Mouse (Mus musculus) neural tube, embryonic 15.5 days (tissue): ENCODE measurements around the gene Zfpl1. TPM values are rescaled to one million over a fixed set of nuclear protein-coding genes. Genes with fewer than 3 reads are reported as not detected.
A peak's percentile ranks its signal among the peaks of the same experiment; 100 is the strongest.
"Not testable (repeated sequence)": the region's sequence is repeated elsewhere in the genome, so short reads cannot be mapped to it uniquely, and the experiment has no call there.

Source experiments
- ATAC-seq: fragments of 200-750 bp; cut with Nextera tagmentation; 2 replicates; pipeline ENCODE4 v1.8.0; 2017; ENCODE audit warnings: mild to moderate bottlenecking, moderate TSS enrichment, moderate library complexity; ENCODE audit not compliant: low FRiP score
- H3K27ac ChIP-seq: fragments of 300-500 bp; sonication (generic); replicated peaks from 2 replicates; pipeline ENCODE4 v1.5.1; 2015; ENCODE audit warnings: mild to moderate bottlenecking, inconsistent platforms
- H3K27me3 ChIP-seq: fragments of 300-500 bp; sonication (generic); replicated peaks from 2 replicates; pipeline ENCODE4 v1.6.1; 2015; ENCODE audit warnings: inconsistent platforms
- H3K36me3 ChIP-seq: fragments of 300-500 bp; sonication (generic); 2 replicates; pipeline ENCODE4 v1.6.1; 2015; ENCODE audit warnings: inconsistent platforms
- H3K4me1 ChIP-seq: fragments of 300-500 bp; sonication (generic); 2 replicates; pipeline ENCODE4 v1.6.1; 2015; ENCODE audit warnings: inconsistent platforms
- H3K4me2 ChIP-seq: fragments of 300-500 bp; sonication (generic); 2 replicates; pipeline ENCODE4 v1.6.1; 2015; ENCODE audit warnings: inconsistent platforms, mild to moderate bottlenecking, moderate library complexity
- H3K4me3 ChIP-seq: fragments of 300-500 bp; sonication (generic); replicated peaks from 2 replicates; pipeline ENCODE4 v1.5.1; 2015; ENCODE audit warnings: mild to moderate bottlenecking, inconsistent platforms
- H3K9ac ChIP-seq: fragments of 300-500 bp; sonication (generic); replicated peaks from 2 replicates; pipeline ENCODE4 v1.6.1; 2015; ENCODE audit warnings: mild to moderate bottlenecking, inconsistent platforms
- H3K9me3 ChIP-seq: fragments of 300-500 bp; sonication (generic); replicated peaks from 2 replicates; pipeline ENCODE4 v1.6.1; 2016; ENCODE audit warnings: inconsistent platforms
- WGBS: fragments of 180-500 bp; shearing (Covaris S2); methylation state at CpG from one replicate; pipeline ENCODE4 v1.1.7; 2015; ENCODE audit warnings: mixed read lengths; 5-methylcytosine and 5-hydroxymethylcytosine counted together
- polyA plus RNA-seq: library from polyadenylated mRNA; unstranded; fragments of >200 nt; fragmentation: Nextera tagmentation; extraction: Ambion mirVana; gene quantifications from 2 replicates; pipeline ENCODE4 v1.2.1, GENCODE M21; 2015

The Zfpl1 gene
- polyA plus RNA-seq, 1 experiment from 2014 or later: 78.4 TPM

DNA sequence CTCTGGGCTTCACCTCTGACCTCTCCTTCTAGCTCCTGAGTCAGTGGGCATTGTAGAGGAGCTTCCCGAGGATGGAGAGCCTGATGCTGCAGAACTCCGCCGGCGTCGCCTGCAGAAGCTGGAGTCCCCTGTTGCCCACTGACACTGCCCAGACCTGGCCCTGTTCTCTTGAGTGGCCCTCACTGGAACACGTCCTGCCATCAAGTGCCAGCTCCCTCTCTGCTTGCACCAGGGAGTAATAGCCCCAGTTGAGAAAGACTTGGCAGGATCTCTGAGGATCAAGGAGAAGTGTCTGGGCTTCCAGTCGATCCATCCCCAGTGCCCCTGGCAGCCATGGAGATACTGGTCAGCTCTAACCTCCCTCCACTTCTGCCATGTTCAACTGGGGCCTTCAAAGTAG, 32.2 kb downstream of the Zfpl1 start:
- Histone ChIP-seq H3K9me3 (no peaks in the 10 kb centered on the region), H3K4me1 (peaks cover 40% of the 10 kb centered on the region), H3K27ac (no peak overlapping the region), H3K36me3 (peaks cover 76% of the 10 kb centered on the region), H3K4me3 (no peak overlapping the region), H3K27me3 (no peaks in the 10 kb centered on the region), H3K4me2 (no peak overlapping the region), H3K9ac (no peak overlapping the region)
- 89% methylated on average over 7 of the region's 7 CpGs for WGBS
- ATAC-seq: no peak

DNA sequence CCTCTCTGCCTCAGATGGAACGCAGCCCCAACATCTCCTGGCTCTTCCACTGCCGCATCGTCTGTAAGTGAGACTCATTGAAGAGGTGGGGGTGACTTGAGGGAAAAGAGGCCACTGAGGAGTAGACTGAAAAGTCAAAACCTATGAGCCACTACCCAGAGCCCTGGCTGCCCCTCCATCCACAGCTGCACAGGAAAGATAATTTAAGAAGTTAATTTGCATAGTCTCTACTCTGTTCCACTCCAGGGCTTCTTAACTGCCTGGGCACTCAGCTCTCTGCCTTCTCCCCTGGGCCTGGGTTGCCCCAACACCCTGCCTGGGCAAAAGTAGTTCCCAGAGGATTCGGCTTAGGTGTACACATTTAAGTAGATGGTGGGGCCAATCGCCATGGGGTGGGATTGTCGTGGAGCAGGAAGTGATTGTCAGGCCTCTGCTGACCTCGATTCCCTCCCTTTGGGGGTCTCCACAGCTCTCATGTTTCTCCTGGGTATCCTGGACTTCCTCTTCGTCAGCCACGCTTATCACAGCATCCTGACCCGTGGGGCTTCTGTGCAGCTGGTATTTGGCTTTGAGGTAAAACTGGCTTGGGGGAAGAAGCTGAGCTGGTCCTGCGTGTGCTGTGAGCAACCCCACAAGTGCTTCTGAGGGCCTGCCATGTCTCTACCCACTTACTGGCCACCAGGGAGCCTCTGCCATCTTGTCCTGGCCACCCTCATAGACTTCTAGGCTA, 35.9 kb downstream of the Zfpl1 start:
- ATAC-seq: no peak
- no peaks in the 10 kb centered on the region for H3K9me3 ChIP-seq
- H3K4me1 ChIP-seq: peaks cover 40% of the 10 kb centered on the region
- WGBS: 93% methylated on average over 11 of the region's 11 CpGs
- H3K9ac ChIP-seq: no peak overlapping the region
- H3K4me2 ChIP-seq: no peak overlapping the region
- no peak overlapping the region for H3K27ac ChIP-seq
- no peaks in the 10 kb centered on the region for H3K27me3 ChIP-seq
- H3K36me3 ChIP-seq: peaks cover 57% of the 10 kb centered on the region
- peak overlapping the region; percentile 91; the same call in 1 of the 2 replicates for H3K4me3 ChIP-seq

- peaks cover 46% of the 10 kb centered on the region for H3K36me3 ChIP-seq
- no peak overlapping the region for H3K27ac ChIP-seq
Observed at GRCm38 (mm10) chr19:6047899-6048166, 36.9 kb downstream of the Zfpl1 start.

GRCm38 (mm10) chr19:6047154-6047898, 37.4 kb downstream of the Zfpl1 start:
- H3K27me3 ChIP-seq: no peaks in the 10 kb centered on the region
- no peaks in the 10 kb centered on the region for H3K9me3 ChIP-seq
- peaks cover 41% of the 10 kb centered on the region for H3K36me3 ChIP-seq
- peak overlapping the region; percentile 90 for H3K9ac ChIP-seq
- H3K4me2 ChIP-seq: peak overlapping the region; percentile 83
- H3K4me3 ChIP-seq: peak overlapping the region; percentile 91
- H3K27ac ChIP-seq: peak overlapping the region; percentile 100
- WGBS: 2% methylated on average over 43 of the region's 44 CpGs
- H3K4me1 ChIP-seq: peaks cover 33% of the 10 kb centered on the region
- ATAC-seq: peak; percentile 3; the same call in 1 of the 2 replicates

More at GRCm38 (mm10) chr19:6047899-6048166, 36.9 kb downstream of the Zfpl1 start:
- Histone ChIP-seq H3K9me3 (no peaks in the 10 kb centered on the region), H3K27me3 (no peaks in the 10 kb centered on the region), H3K4me2 (peak overlapping the region; percentile 83), H3K4me1 (peaks cover 36% of the 10 kb centered on the region), H3K9ac (peak overlapping the region; percentile 90), H3K4me3 (peak overlapping the region; percentile 91)
- no peak for ATAC-seq
- WGBS: 92% methylated on average over 8 of the region's 8 CpGs

GRCm38 (mm10) chr19:6046294-6047153, 38.2 kb downstream of the Zfpl1 start, which contains the start of gene Syvn1:
Syvn1 (plus strand) TSS chr19:6046576.
- Histone ChIP-seq H3K27ac (peak within 1 kb of the TSS; percentile 100), H3K4me3 (peak within 1 kb of the TSS; percentile 91), H3K4me1 (peaks cover 33% of the 10 kb centered on the region), H3K9me3 (no peaks in the 10 kb centered on the region), H3K36me3 (peaks cover 33% of the 10 kb centered on the region), H3K27me3 (no peaks in the 10 kb centered on the region), H3K9ac (peak within 1 kb of the TSS; percentile 90), H3K4me2 (peak within 1 kb of the TSS; percentile 83)
- peak; percentile 92 for ATAC-seq
- under 1% methylated on average over 61 of the region's 65 CpGs for WGBS

DNA sequence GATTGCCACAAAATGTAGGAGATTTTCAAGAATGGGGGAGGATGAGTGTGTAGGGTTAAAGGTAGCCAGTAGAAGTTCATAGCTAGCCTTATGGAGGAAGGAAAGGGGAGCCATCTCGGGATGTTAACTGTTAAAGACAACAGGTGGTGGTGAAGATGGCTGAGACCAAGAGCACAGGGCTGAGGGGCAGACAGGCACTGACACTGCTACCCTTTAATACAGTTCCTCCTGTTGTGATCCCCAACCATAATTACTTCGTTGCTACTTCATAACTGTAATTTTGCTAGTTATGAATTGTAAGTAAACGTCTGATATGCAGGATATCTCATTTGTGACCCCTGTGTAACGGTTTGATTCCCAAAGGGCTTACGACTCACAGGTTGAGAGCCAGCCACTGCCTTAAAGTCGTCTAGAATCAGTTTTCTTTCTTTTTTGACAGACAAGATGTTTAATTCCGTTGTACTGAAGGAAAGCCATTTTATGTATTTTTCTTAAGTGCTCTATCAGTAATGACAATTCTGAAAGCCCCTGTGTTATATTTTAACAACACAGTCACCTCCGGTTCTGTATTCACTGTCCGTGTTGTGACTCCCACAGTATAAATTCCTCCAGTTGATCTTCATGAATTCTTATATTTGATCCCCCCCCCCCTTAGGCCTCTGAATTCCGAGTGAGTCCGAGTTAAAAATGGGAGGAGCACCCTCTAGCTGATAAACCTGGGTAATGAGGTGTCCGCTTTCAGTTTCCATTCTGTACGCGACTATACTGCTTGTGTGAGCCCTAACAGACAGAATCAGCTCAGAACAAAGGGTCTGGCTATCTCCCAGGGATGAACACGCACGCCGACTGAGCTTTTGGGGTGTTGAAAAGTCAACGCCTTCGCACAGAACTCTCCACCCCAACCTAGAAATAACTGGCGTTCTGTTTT, 39.1 kb downstream of the Zfpl1 start:
- Histone ChIP-seq H3K4me1 (peaks cover 31% of the 10 kb centered on the region), H3K9me3 (no peaks in the 10 kb centered on the region), H3K27me3 (no peaks in the 10 kb centered on the region), H3K36me3 (peaks cover 24% of the 10 kb centered on the region), H3K9ac (peak overlapping the region; percentile 90), H3K4me2 (peak overlapping the region; percentile 83), H3K27ac (peak overlapping the region; percentile 100), H3K4me3 (peak overlapping the region; percentile 91)
- peak; percentile 50 for ATAC-seq
- WGBS: 13% methylated on average over 20 of the region's 20 CpGs

- H3K9ac ChIP-seq, H3K4me3 ChIP-seq, ATAC-seq, H3K36me3 ChIP-seq, H3K27me3 ChIP-seq, H3K4me2 ChIP-seq, H3K27ac ChIP-seq, H3K9me3 ChIP-seq: not testable (repeated sequence)
- WGBS: 71% methylated on average over 4 of the region's 4 CpGs
- peaks cover 29% of the 10 kb centered on the region for H3K4me1 ChIP-seq
Observed at GRCm38 (mm10) chr19:6044102-6044501, 40.7 kb downstream of the Zfpl1 start.

- Histone ChIP-seq H3K4me1 (peaks cover 12% of the 10 kb centered on the region), H3K9me3 (no peaks in the 10 kb centered on the region), H3K9ac (no peak overlapping the region; the same call in 1 of the 2 replicates), H3K4me2 (no peak overlapping the region), H3K27ac (no peak overlapping the region), H3K36me3 (no peaks in the 10 kb centered on the region), H3K4me3 (no peak overlapping the region), H3K27me3 (no peaks in the 10 kb centered on the region)
- ATAC-seq: no peak
- 82% methylated on average over 9 of the region's 9 CpGs for WGBS
Observed at GRCm38 (mm10) chr19:6042293-6042692, 42.5 kb downstream of the Zfpl1 start.

DNA sequence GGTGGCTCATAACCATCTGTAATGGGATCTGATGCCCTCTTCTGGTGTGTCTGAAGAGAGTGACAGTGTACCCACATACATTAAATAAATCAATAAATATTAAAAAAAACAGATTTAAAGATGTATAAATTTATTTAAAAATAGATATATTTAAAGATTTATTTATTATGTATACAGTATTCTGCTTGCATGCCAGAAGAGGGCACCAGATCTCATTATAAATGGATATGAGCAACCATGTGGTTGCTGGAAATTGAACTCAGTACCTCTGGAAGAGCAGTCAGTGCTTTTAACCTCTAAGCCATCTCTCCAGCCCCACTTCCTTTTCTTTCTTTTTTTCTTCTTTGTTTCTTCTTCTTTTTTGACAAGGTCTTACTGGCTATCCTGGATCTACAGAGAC, 44.8 kb downstream of the Zfpl1 start:
- Histone ChIP-seq H3K27me3 (no peaks in the 10 kb centered on the region), H3K9me3 (no peaks in the 10 kb centered on the region), H3K9ac (no peak overlapping the region), H3K36me3 (no peaks in the 10 kb centered on the region), H3K4me1 (peaks cover 3% of the 10 kb centered on the region), H3K4me2 (no peak overlapping the region), H3K4me3 (no peak overlapping the region), H3K27ac (no peak overlapping the region)
- no peak for ATAC-seq

DNA sequence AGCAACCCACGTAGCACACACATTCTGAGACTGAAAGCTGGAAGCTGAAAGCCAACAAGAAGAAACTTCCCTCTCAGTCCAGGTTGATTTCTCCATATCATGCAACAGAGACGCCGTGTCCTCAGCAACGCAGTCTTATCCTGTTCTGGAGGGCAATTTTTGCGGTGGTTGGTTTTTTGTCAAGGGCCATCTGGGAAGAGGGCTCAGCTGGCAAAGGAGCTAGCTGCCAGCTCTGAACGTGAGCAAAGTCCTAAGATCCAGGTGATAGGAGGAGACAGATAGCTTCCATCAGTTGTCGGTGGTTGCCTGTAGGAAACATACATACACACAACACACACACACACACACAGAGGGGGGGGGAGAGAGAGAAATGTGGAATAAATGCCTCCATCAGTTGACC, 46.4 kb downstream of the Zfpl1 start:
- H3K4me3 ChIP-seq: no peak overlapping the region
- H3K9me3 ChIP-seq: no peaks in the 10 kb centered on the region
- 81% methylated on average over 7 of the region's 7 CpGs for WGBS

DNA sequence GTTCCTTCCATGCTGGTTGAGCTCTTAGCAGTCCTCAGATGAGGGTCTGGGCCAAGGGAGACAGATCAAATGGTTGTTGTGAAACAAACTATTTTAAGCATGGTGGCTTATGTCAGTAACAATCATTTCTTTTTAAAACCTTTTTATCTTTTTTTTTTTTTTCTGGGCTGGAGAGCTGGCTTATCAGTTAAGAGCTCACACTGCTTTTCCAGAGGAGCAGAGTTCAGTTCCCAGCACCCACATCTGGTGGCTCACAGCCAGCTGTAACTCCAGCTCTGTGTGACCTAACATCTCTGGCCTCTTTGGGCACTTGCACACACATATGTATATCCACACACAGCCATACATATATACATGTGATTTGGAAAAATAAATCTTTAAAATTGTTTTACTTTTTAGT, 47.1 kb downstream of the Zfpl1 start:
- Histone ChIP-seq H3K36me3 (no peaks in the 10 kb centered on the region), H3K9me3 (no peaks in the 10 kb centered on the region), H3K9ac (no peak overlapping the region), H3K4me2 (no peak overlapping the region), H3K27ac (no peak overlapping the region), H3K4me1 (no peaks in the 10 kb centered on the region; the same call in 1 of the 2 replicates), H3K4me3 (no peak overlapping the region), H3K27me3 (no peaks in the 10 kb centered on the region)
- ATAC-seq: no peak

More for the DNA sequence above, 46.4 kb downstream of the Zfpl1 start:
- Histone ChIP-seq H3K4me1 (no peaks in the 10 kb centered on the region; the same call in 1 of the 2 replicates), H3K36me3 (no peaks in the 10 kb centered on the region), H3K27me3 (no peaks in the 10 kb centered on the region), H3K9ac (no peak overlapping the region), H3K4me2 (no peak overlapping the region), H3K27ac (no peak overlapping the region)
- no peak for ATAC-seq
